Mouse (Mus musculus) MEL (cell line): ENCODE results near the gene Ccdc32.

Experiments
- BHLHE40 ChIP-seq: IDR thresholded peaks from 2 replicates; pipeline ENCODE4 v1.6.1; 2012; ENCODE audit warnings: low read depth, mild to moderate bottlenecking, inconsistent platforms, low read length, improper control_type of control experiment, borderline replicate concordance
- CTCF ChIP-seq, 3 experiments: IDR thresholded peaks in 2 of 3; conservative IDR thresholded peaks in 1 of 3; 2 replicates each; pipeline ENCODE4 v1.5.1; 2011 to 2012; ENCODE audit warnings: low read length in 3 of 3, low read depth in 2 of 3, mild to moderate bottlenecking in 2 of 3, improper control_type of control experiment in 1 of 3, inconsistent platforms in 1 of 3, mixed read lengths in 1 of 3, moderate library complexity in 1 of 3; ENCODE audit not compliant: control insufficient read depth in 1 of 3, insufficient read depth in 1 of 3, poor library complexity in 1 of 3, severe bottlenecking in 1 of 3
- MAFK ChIP-seq: IDR thresholded peaks from 2 replicates; pipeline ENCODE4 v1.6.1; 2011; ENCODE audit warnings: low read depth, mild to moderate bottlenecking, low read length, improper control_type of control experiment, borderline replicate concordance
- MXI1 ChIP-seq: IDR thresholded peaks from 2 replicates; pipeline ENCODE4 v1.6.1; 2011; ENCODE audit warnings: mild to moderate bottlenecking, low read depth, low read length, improper control_type of control experiment
- POLR2A ChIP-seq, 2 experiments: IDR thresholded peaks; 2 replicates each; pipeline ENCODE4 v1.6.1; 2011 to 2012; ENCODE audit warnings: low read length in 2 of 2, mild to moderate bottlenecking in 2 of 2, control low read depth in 1 of 2, improper control_type of control experiment in 1 of 2, low read depth in 1 of 2, moderate library complexity in 1 of 2; ENCODE audit not compliant: control insufficient read depth in 1 of 2, insufficient read depth in 1 of 2, poor library complexity in 1 of 2
- USF1 ChIP-seq: IDR thresholded peaks from 2 replicates; pipeline ENCODE4 v1.6.1; 2014; ENCODE audit warnings: low read depth, mild to moderate bottlenecking, inconsistent platforms, low read length, improper control_type of control experiment, moderate library complexity
- USF2 ChIP-seq, 2 experiments: IDR thresholded peaks; 2 replicates each; pipeline ENCODE4 v1.6.1; 2011 to 2012; ENCODE audit warnings: improper control_type of control experiment in 2 of 2, low read length in 2 of 2, borderline replicate concordance in 1 of 2, inconsistent platforms in 1 of 2, low read depth in 1 of 2, mild to moderate bottlenecking in 1 of 2; ENCODE audit not compliant: insufficient read depth in 1 of 2

DNA sequence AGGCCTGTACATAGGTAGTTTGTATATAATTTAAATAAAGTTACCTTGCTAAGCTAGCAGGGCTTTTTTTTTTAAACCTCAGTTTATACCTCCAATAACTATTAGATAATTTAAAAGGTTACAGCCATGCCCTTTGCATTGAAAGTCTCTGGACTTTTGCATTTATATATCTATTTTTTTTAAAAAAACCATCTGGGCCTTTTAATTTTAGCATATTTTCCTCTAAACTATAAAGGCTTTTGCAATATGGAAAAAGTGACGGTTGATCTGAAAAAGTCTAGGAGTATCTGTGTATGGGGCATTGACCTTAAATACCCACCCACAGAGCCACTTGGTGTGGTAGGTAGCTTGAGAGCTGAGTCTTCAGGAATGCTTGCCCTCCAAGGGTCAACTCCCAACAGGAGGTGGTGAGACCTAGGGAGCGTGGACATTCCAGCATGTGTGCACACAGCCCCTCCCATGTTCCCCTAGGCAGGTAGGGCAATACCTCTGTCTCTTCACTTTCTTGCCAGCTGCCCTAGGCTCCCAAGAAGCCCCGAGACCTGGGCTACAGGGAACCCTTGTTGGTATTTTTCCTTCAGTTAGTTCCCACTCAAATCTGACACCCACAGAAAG is 30.1 kb downstream of the Ccdc32 start:
- TF ChIP-seq POLR2A (IDR thresholded peaks at IDR 0.05; ENCODE audit: control insufficient read depth in 1 of 2, insufficient read depth in 1 of 2, low read depth in 1 of 2, low read length in 2 of 2, poor library complexity in 1 of 2) (no peak), MXI1 (no peak), MAFK (no peak), BHLHE40 (no peak), USF1 (no peak), USF2 (IDR thresholded peaks at IDR 0.05; ENCODE audit: borderline replicate concordance in 1 of 2, insufficient read depth in 1 of 2, low read depth in 1 of 2, low read length in 2 of 2) (no peak), CTCF (IDR thresholded peaks at IDR 0.05 in 2 of 3, conservative IDR thresholded peaks at IDR 0.05 in 1 of 3; ENCODE audit: control insufficient read depth in 1 of 3, insufficient read depth in 1 of 3, low read depth in 2 of 3, low read length in 3 of 3, poor library complexity in 1 of 3, severe bottlenecking in 1 of 3) (no peak)
